Mouse (Mus musculus) lung, postnatal 0 days (tissue): ENCODE measurements around the gene Adamtsl2. TPM values are rescaled to one million over a fixed set of nuclear protein-coding genes. Genes with fewer than 3 reads are reported as not detected.

ENCODE experiments used
- ATAC-seq: fragments of 200-750 bp; cut with Nextera tagmentation; 2 replicates; pipeline ENCODE4 v1.8.0; 2017; ENCODE audit warnings: moderate library complexity
- DNase-seq: peaks from one replicate; pipeline ENCODE4 v3.0.0-alpha.2; 2016; ENCODE audit warnings: low spot score
- H3K27ac ChIP-seq: fragments of 300-500 bp; sonication (generic); 2 replicates; pipeline ENCODE4 v1.5.1; 2014; ENCODE audit warnings: antibody characterized with exemption, mild to moderate bottlenecking, low read length, mixed read lengths
- H3K27me3 ChIP-seq: fragments of 300-500 bp; sonication (generic); replicated peaks from 2 replicates; pipeline ENCODE4 v1.6.1; 2014; ENCODE audit warnings: low read length, mixed read lengths; ENCODE audit not compliant: insufficient read depth
- H3K36me3 ChIP-seq: fragments of 300-500 bp; sonication (generic); 2 replicates; pipeline ENCODE4 v1.6.1; 2014; ENCODE audit warnings: low read length, mixed read lengths; ENCODE audit not compliant: insufficient read depth
- H3K4me1 ChIP-seq: fragments of 300-500 bp; sonication (generic); 2 replicates; pipeline ENCODE4 v1.6.1; 2014; ENCODE audit warnings: antibody characterized with exemption, low read depth, low read length, mixed read lengths; ENCODE audit not compliant: insufficient read depth
- H3K4me2 ChIP-seq: fragments of 300-500 bp; sonication (generic); replicated peaks from 2 replicates; pipeline ENCODE4 v1.6.1; 2014; ENCODE audit warnings: low read depth, mild to moderate bottlenecking, low read length, moderate library complexity, mixed read lengths
- H3K4me3 ChIP-seq: fragments of 300-500 bp; sonication (generic); 2 replicates; pipeline ENCODE4 v1.5.1; 2014; ENCODE audit warnings: low read depth, low read length
- H3K9ac ChIP-seq: fragments of 300-500 bp; sonication (generic); replicated peaks from 2 replicates; pipeline ENCODE4 v1.6.1; 2014; ENCODE audit warnings: low read depth, mild to moderate bottlenecking
- H3K9me3 ChIP-seq: fragments of 300-500 bp; sonication (generic); 2 replicates; pipeline ENCODE4 v1.6.1; 2016; ENCODE audit warnings: low read length, mixed read lengths
- CTCF ChIP-seq: IDR thresholded peaks from 2 replicates; pipeline ENCODE4 v1.5.1; 2016; ENCODE audit warnings: antibody characterized with exemption, mild to moderate bottlenecking
- EP300 ChIP-seq: IDR thresholded peaks from 2 replicates; pipeline ENCODE4 v1.6.1; 2016; ENCODE audit warnings: antibody characterized with exemption, mild to moderate bottlenecking, control low read depth
- WGBS: fragments of 180-500 bp; shearing (Covaris S2); extraction: QIAGEN DNeasy Blood & Tissue Kit; methylation state at CpG from one replicate; pipeline ENCODE4 v1.1.7; 2014; 5-methylcytosine and 5-hydroxymethylcytosine counted together
- polyA plus RNA-seq: library from polyadenylated mRNA; unstranded; fragments of >200 nt; fragmentation: Nextera tagmentation; extraction: Ambion mirVana; gene quantifications from 2 replicates; pipeline ENCODE4 v1.2.1, GENCODE M21; 2015

Gene Adamtsl2
- polyA plus RNA-seq, 1 experiment from 2014 or later = 52.3 TPM

- Histone ChIP-seq H3K4me3 (no peak overlapping the region), H3K27ac (no peak overlapping the region), H3K4me1 (peaks cover 18% of the 10 kb centered on the region; the same call in 1 of the 2 replicates), H3K9me3 (no peaks in the 10 kb centered on the region), H3K9ac (no peak overlapping the region), H3K4me2 (no peak overlapping the region), H3K36me3 (no peaks in the 10 kb centered on the region), H3K27me3 (no peaks in the 10 kb centered on the region)
- TF ChIP-seq EP300 (no peak), CTCF (no peak)
- ATAC-seq (no peak), DNase-seq (no peak)
- WGBS = 43% methylated on average over 4 of the region's 4 CpGs
These were observed 20.9 kb upstream of the Adamtsl2 start for GRCm38 (mm10) chr2:27058251-27058650.

GRCm38 (mm10) chr2:27058751-27059150, 20.4 kb upstream of the Adamtsl2 start:
- no peaks in the 10 kb centered on the region for H3K36me3 ChIP-seq
- no peak for TF ChIP-seq EP300
- H3K4me3 ChIP-seq = no peak overlapping the region
- H3K27ac ChIP-seq = no peak overlapping the region
- peaks cover 18% of the 10 kb centered on the region; the same call in 1 of the 2 replicates for H3K4me1 ChIP-seq
- no peaks in the 10 kb centered on the region for H3K27me3 ChIP-seq
- ATAC-seq (no peak), DNase-seq (no peak)
- 16% methylated on average over 12 of the region's 12 CpGs for WGBS
- 0 out of 2 replicates have a peak overlapping the region, but pooled peaks have one; percentile 5 for H3K4me2 ChIP-seq
- no peaks in the 10 kb centered on the region for H3K9me3 ChIP-seq
- H3K9ac ChIP-seq = no peak overlapping the region

- Histone ChIP-seq H3K4me3 (no peak overlapping the region), H3K4me1 (peaks cover 18% of the 10 kb centered on the region; the same call in 1 of the 2 replicates), H3K27ac (no peak overlapping the region), H3K9ac (no peak overlapping the region), H3K9me3 (no peaks in the 10 kb centered on the region), H3K36me3 (no peaks in the 10 kb centered on the region), H3K27me3 (no peaks in the 10 kb centered on the region), H3K4me2 (0 out of 2 replicates have a peak overlapping the region, but pooled peaks have one; percentile 5)
- TF ChIP-seq CTCF = no peak
- no peak for TF ChIP-seq EP300
- WGBS = 46% methylated on average over 9 of the region's 9 CpGs
- peak; percentile 49; the same call in 1 of the 2 replicates for ATAC-seq
- peak; percentile 55 for DNase-seq
These were observed 20.0 kb upstream of the Adamtsl2 start for GRCm38 (mm10) chr2:27059187-27059586.

- H3K36me3 ChIP-seq = no peaks in the 10 kb centered on the region
- no peak for TF ChIP-seq EP300
- TF ChIP-seq CTCF = no peak
- H3K9ac ChIP-seq = no peak overlapping the region
- no peak for DNase-seq
- no peak overlapping the region for H3K27ac ChIP-seq
- 76% methylated on average over 2 of the region's 2 CpGs for WGBS
- H3K9me3 ChIP-seq = no peaks in the 10 kb centered on the region
- H3K4me2 ChIP-seq = no peak overlapping the region
- 0 out of 2 replicates have a peak, but pooled peaks cover 9% of the 10 kb centered on the region for H3K4me1 ChIP-seq
- no peak for ATAC-seq
- H3K4me3 ChIP-seq = no peak overlapping the region
- no peaks in the 10 kb centered on the region for H3K27me3 ChIP-seq
These were observed 12.1 kb upstream of the Adamtsl2 start for GRCm38 (mm10) chr2:27067124-27067523.

- Histone ChIP-seq H3K27ac (no peak overlapping the region), H3K36me3 (no peaks in the 10 kb centered on the region), H3K4me1 (0 out of 2 replicates have a peak, but pooled peaks cover 9% of the 10 kb centered on the region), H3K4me3 (no peak overlapping the region), H3K27me3 (no peaks in the 10 kb centered on the region), H3K4me2 (no peak overlapping the region), H3K9me3 (no peaks in the 10 kb centered on the region), H3K9ac (no peak overlapping the region)
- WGBS = 53% methylated on average over 2 of the region's 2 CpGs
- no peak for TF ChIP-seq CTCF
- TF ChIP-seq EP300 = no peak
- DNase-seq (no peak), ATAC-seq (no peak)
These were observed 11.2 kb upstream of the Adamtsl2 start for GRCm38 (mm10) chr2:27067996-27068395.

- TF ChIP-seq EP300 (no peak), CTCF (no peak)
- Histone ChIP-seq H3K9me3 (no peaks in the 10 kb centered on the region), H3K4me3 (no peak overlapping the region), H3K9ac (no peak overlapping the region), H3K36me3 (no peaks in the 10 kb centered on the region), H3K27me3 (no peaks in the 10 kb centered on the region), H3K4me1 (peaks cover 9% of the 10 kb centered on the region; the same call in 1 of the 2 replicates), H3K4me2 (no peak overlapping the region), H3K27ac (no peak overlapping the region)
- DNase-seq = no peak
- ATAC-seq = peak; percentile 21; the same call in 1 of the 2 replicates
- WGBS = 56% methylated on average over 3 of the region's 3 CpGs
These were observed 9.5 kb upstream of the Adamtsl2 start for GRCm38 (mm10) chr2:27069646-27070045.
